In genomic region chr13:90886568-90886983, GRCm38 (mm10) we compare ENCODE assay signal across 8 mouse cellular contexts. TPM values are rescaled to one million over a fixed set of nuclear protein-coding genes. Genes with fewer than 3 reads are reported as not detected.
DNase-seq lines count a peak whose midpoint lies in the region; ATAC-seq and TF ChIP-seq lines count a peak whose summit lies in the region.

No protein-coding gene starts in this region.

- no peak for TF ChIP-seq POLR2A in bone marrow macrophage, adult 2 months (IDR thresholded peaks at IDR 0.05; ENCODE audit: borderline replicate concordance, low read depth, low read length)

- H3K4me3 ChIP-seq in bone marrow macrophage, adult 2 months (ENCODE audit: insufficient read depth, low read length): peak overlapping the region; percentile 51
- peak overlapping the region; percentile 43 for H3K4me3 ChIP-seq in embryonic facial prominence, embryonic 15.5 days (replicated peaks)
- H3K4me3 ChIP-seq in limb, embryonic 15.5 days: peak overlapping the region; percentile 43
- H3K4me3 ChIP-seq in midbrain, postnatal 0 days (ENCODE audit: low read depth, low read length): peak overlapping the region; percentile 31

- H3K4me2 ChIP-seq in embryonic facial prominence, embryonic 15.5 days (replicated peaks): peak overlapping the region; percentile 57
- peak overlapping the region; percentile 58 for H3K4me2 ChIP-seq in limb, embryonic 15.5 days
- peak overlapping the region; percentile 63 for H3K4me2 ChIP-seq in midbrain, postnatal 0 days (ENCODE audit: low read depth, low read length, poor library complexity, severe bottlenecking)

- no peak overlapping the region for H3K27ac ChIP-seq in bone marrow macrophage, adult 2 months (ENCODE audit: insufficient read depth, low read depth, low read length)
- 0 out of 2 replicates have a peak overlapping the region, but pooled peaks have one; percentile 6 for H3K27ac ChIP-seq in embryonic facial prominence, embryonic 15.5 days (replicated peaks)
- H3K27ac ChIP-seq in limb, embryonic 15.5 days: no peak overlapping the region
- H3K27ac ChIP-seq in midbrain, postnatal 0 days (ENCODE audit: low read depth, low read length): no peak overlapping the region

- no peaks in the 10 kb centered on the region for H3K27me3 ChIP-seq in embryonic facial prominence, embryonic 15.5 days
- no peaks in the 10 kb centered on the region for H3K27me3 ChIP-seq in limb, embryonic 15.5 days
- no peaks in the 10 kb centered on the region for H3K27me3 ChIP-seq in midbrain, postnatal 0 days (ENCODE audit: insufficient read depth, low read length)
- no peaks in the 10 kb centered on the region for H3K27me3 ChIP-seq in splenic B cell, adult 2 months (ENCODE audit: control insufficient read depth, insufficient read depth, low read length, poor library complexity, severe bottlenecking)

- ATAC-seq in embryonic facial prominence, embryonic 15.5 days (ENCODE audit: insufficient number of reproducible peaks, low FRiP score, low TSS enrichment, low read depth): no peak
- ATAC-seq in limb, embryonic 15.5 days (ENCODE audit: insufficient number of reproducible peaks, low FRiP score, low TSS enrichment, low read depth): no peak
- ATAC-seq in midbrain, postnatal 0 days (ENCODE audit: low FRiP score): peak; percentile 74

- WGBS in embryonic facial prominence, embryonic 15.5 days: under 1% methylated on average over 18 of the region's 18 CpGs
- WGBS in limb, embryonic 15.5 days: under 1% methylated on average over 18 of the region's 18 CpGs
- under 1% methylated on average over 18 of the region's 18 CpGs for WGBS in midbrain, postnatal 0 days

- H3K9ac ChIP-seq in embryonic facial prominence, embryonic 15.5 days: no peak overlapping the region
- no peak overlapping the region for H3K9ac ChIP-seq in limb, embryonic 15.5 days
- H3K9ac ChIP-seq in midbrain, postnatal 0 days (replicated peaks; ENCODE audit: low read length, poor library complexity, severe bottlenecking): no peak overlapping the region

- TF ChIP-seq CTCF in bone marrow macrophage, adult 2 months (IDR thresholded peaks at IDR 0.05; ENCODE audit: low read depth, low read length): peak; percentile 61
- TF ChIP-seq CTCF in midbrain, postnatal 0 days (IDR thresholded peaks at IDR 0.05): peak; percentile 84

- no peaks in the 10 kb centered on the region for H3K36me3 ChIP-seq in embryonic facial prominence, embryonic 15.5 days
- H3K36me3 ChIP-seq in limb, embryonic 15.5 days: no peaks in the 10 kb centered on the region
- no peaks in the 10 kb centered on the region for H3K36me3 ChIP-seq in midbrain, postnatal 0 days (ENCODE audit: insufficient read depth, low read length)
- no peaks in the 10 kb centered on the region for H3K36me3 ChIP-seq in splenic B cell, adult 2 months (ENCODE audit: control insufficient read depth, insufficient read depth, low read length, poor library complexity, severe bottlenecking)

- no peaks in the 10 kb centered on the region for H3K9me3 ChIP-seq in embryonic facial prominence, embryonic 15.5 days (replicated peaks)
- H3K9me3 ChIP-seq in limb, embryonic 15.5 days: no peaks in the 10 kb centered on the region
- no peaks in the 10 kb centered on the region for H3K9me3 ChIP-seq in midbrain, postnatal 0 days (ENCODE audit: low read length)

- DNase-seq in B cell, adult 2 months: peak; percentile 54 to 60
- peak; percentile 15 to 49 for DNase-seq in heart, adult 9 months (ENCODE audit: low spot score in 2 of 2)
- peak; percentile 78 for DNase-seq in kidney, adult 9 months
- peak; percentile 80 for DNase-seq in midbrain, postnatal 0 days (ENCODE audit: low spot score)
- peak; percentile 62 for DNase-seq in splenic B cell, adult 2 months (ENCODE audit: low read depth, low spot score)

- no peaks in the 10 kb centered on the region for H3K4me1 ChIP-seq in bone marrow macrophage, adult 2 months (ENCODE audit: control insufficient read depth, insufficient read depth, low read length)
- H3K4me1 ChIP-seq in embryonic facial prominence, embryonic 15.5 days: peaks cover 18% of the 10 kb centered on the region
- H3K4me1 ChIP-seq in limb, embryonic 15.5 days: peaks cover 10% of the 10 kb centered on the region
- no peaks in the 10 kb centered on the region for H3K4me1 ChIP-seq in midbrain, postnatal 0 days (ENCODE audit: insufficient read depth, low read length)

RNA-seq across cellular contexts. Expression of gene Atp6ap1l, which starts 18.6 kb away (rescaled TPM):
- polyA plus RNA-seq in bone marrow macrophage, adult 2 months (2012; ENCODE audit: insufficient read depth, insufficient read length, missing spikeins): not detected in 2 replicates
- polyA plus RNA-seq in embryonic facial prominence, embryonic 15.5 days (2015; fragmentation: Nextera tagmentation; extraction: Ambion mirVana): 0.55 and 0.64 TPM in 2 replicates
- 0.34 TPM in 1 of 2 replicates, not detected in the other for polyA plus RNA-seq in limb, embryonic 15.5 days (2015; fragmentation: Nextera tagmentation; extraction: Ambion mirVana)
- 0.38 and 0.90 TPM in 2 replicates for total RNA-seq in midbrain, postnatal 0 days (2014; rRNA removed)
- polyA plus RNA-seq in midbrain, postnatal 0 days (2015; fragmentation: Nextera tagmentation; extraction: Ambion mirVana): 0.72 and 0.76 TPM in 2 replicates

RNA-seq across cellular contexts. Expression of gene Rps23, which starts 36.2 kb away (rescaled TPM):
- 640 and 687 TPM in 2 replicates for polyA plus RNA-seq in bone marrow macrophage, adult 2 months (2012; ENCODE audit: insufficient read depth, insufficient read length, missing spikeins)
- polyA plus RNA-seq in embryonic facial prominence, embryonic 15.5 days (2015; fragmentation: Nextera tagmentation; extraction: Ambion mirVana): 214 and 217 TPM in 2 replicates
- 171 and 226 TPM in 2 replicates for polyA plus RNA-seq in limb, embryonic 15.5 days (2015; fragmentation: Nextera tagmentation; extraction: Ambion mirVana)
- 183 and 260 TPM in 2 replicates for total RNA-seq in midbrain, postnatal 0 days (2014; rRNA removed)
- 111 and 140 TPM in 2 replicates for polyA plus RNA-seq in midbrain, postnatal 0 days (2015; fragmentation: Nextera tagmentation; extraction: Ambion mirVana)
